Mouse (Mus musculus): Measurements from ENCODE around the gene Gtdc1. TPM values are rescaled to one million over a fixed set of nuclear protein-coding genes. Genes with fewer than 3 reads are reported as not detected.

Gene Gtdc1
- total and polyA plus RNA-seq, 3 experiments, result 1.7 to 47.1 (median 28.7) TPM

- DNase-seq (ENCODE audit: low spot score) (no peak), ATAC-seq (ENCODE audit: extremely low read depth, insufficient number of reproducible peaks, low FRiP score, poor library complexity, severe bottlenecking) (no peak)
- Histone ChIP-seq H3K36me3 (replicated peaks) (no peaks in the 10 kb centered on the region), H3K4me1 (ENCODE audit: insufficient read depth, low read depth, low read length) (no peaks in the 10 kb centered on the region), H3K4me3 (ENCODE audit: low read depth, low read length) (no peak overlapping the region), H3K9me3 (replicated peaks) (no peaks in the 10 kb centered on the region), H3K27me3 (ENCODE audit: insufficient read depth, low read length) (no peaks in the 10 kb centered on the region)
- no peak for TF ChIP-seq CTCF (IDR thresholded peaks at IDR 0.05; ENCODE audit: low read depth, low read length)
These were observed 136.3 kb downstream of the Gtdc1 start for GRCm38 (mm10) chr2:44791134-44791533.

GRCm38 (mm10) chr2:44782746-44783145 is 144.7 kb downstream of the Gtdc1 start:
- TF ChIP-seq GATA1 (IDR thresholded peaks at IDR 0.05; ENCODE audit: borderline replicate concordance, low read length) (no peak), CTCF (IDR thresholded peaks at IDR 0.05; ENCODE audit: low read depth, low read length) (no peak), GATA2 (IDR thresholded peaks at IDR 0.05; ENCODE audit: borderline replicate concordance, low read depth, low read length) (no peak), TAL1 (conservative IDR thresholded peaks at IDR 0.05; ENCODE audit: low read depth, low read length) (no peak), POLR2AphosphoS5 (IDR thresholded peaks at IDR 0.05; ENCODE audit: insufficient replicate concordance, low read depth, low read length) (no peak)
- H3K9me3 ChIP-seq (replicated peaks), result no peaks in the 10 kb centered on the region; the same call in 1 of the 2 replicates
- no peak for DNase-seq (ENCODE audit: low spot score)
- no peak overlapping the region for H3K4me3 ChIP-seq (ENCODE audit: low read depth, low read length)
- no peak for ATAC-seq (ENCODE audit: extremely low read depth, insufficient number of reproducible peaks, low FRiP score, poor library complexity, severe bottlenecking)
- H3K27me3 ChIP-seq (ENCODE audit: insufficient read depth, low read length), result no peaks in the 10 kb centered on the region
- H3K4me1 ChIP-seq (ENCODE audit: insufficient read depth, low read depth, low read length), result no peaks in the 10 kb centered on the region
- H3K36me3 ChIP-seq (replicated peaks), result no peaks in the 10 kb centered on the region

- TF ChIP-seq GATA1 (IDR thresholded peaks at IDR 0.05; ENCODE audit: borderline replicate concordance, low read length), result no peak
- TF ChIP-seq GATA2 (IDR thresholded peaks at IDR 0.05; ENCODE audit: borderline replicate concordance, low read depth, low read length), result no peak
- TF ChIP-seq TAL1 (conservative IDR thresholded peaks at IDR 0.05; ENCODE audit: low read depth, low read length), result no peak
- no peak for TF ChIP-seq POLR2AphosphoS5 (IDR thresholded peaks at IDR 0.05; ENCODE audit: insufficient replicate concordance, low read depth, low read length)
- no peak for TF ChIP-seq CTCF (IDR thresholded peaks at IDR 0.05; ENCODE audit: low read depth, low read length)
- Histone ChIP-seq H3K4me1 (ENCODE audit: insufficient read depth, low read depth, low read length) (no peaks in the 10 kb centered on the region), H3K27me3 (ENCODE audit: insufficient read depth, low read length) (no peaks in the 10 kb centered on the region), H3K36me3 (replicated peaks) (no peaks in the 10 kb centered on the region), H3K9me3 (replicated peaks) (no peaks in the 10 kb centered on the region; the same call in 1 of the 2 replicates), H3K4me3 (ENCODE audit: low read depth, low read length) (no peak overlapping the region)
- ATAC-seq (ENCODE audit: extremely low read depth, insufficient number of reproducible peaks, low FRiP score, poor library complexity, severe bottlenecking) (no peak), DNase-seq (ENCODE audit: low spot score) (no peak)
These were observed 146.5 kb downstream of the Gtdc1 start for GRCm38 (mm10) chr2:44780961-44781360.

GRCm38 (mm10) chr2:44763898-44764297 is 163.6 kb downstream of the Gtdc1 start:
- Histone ChIP-seq H3K27me3 (ENCODE audit: insufficient read depth, low read length) (no peaks in the 10 kb centered on the region), H3K4me3 (ENCODE audit: low read depth, low read length) (no peak overlapping the region), H3K36me3 (replicated peaks) (no peaks in the 10 kb centered on the region), H3K9me3 (replicated peaks) (no peaks in the 10 kb centered on the region), H3K4me1 (ENCODE audit: insufficient read depth, low read depth, low read length) (no peaks in the 10 kb centered on the region)
- no peak for ATAC-seq (ENCODE audit: extremely low read depth, insufficient number of reproducible peaks, low FRiP score, poor library complexity, severe bottlenecking)
- no peak for DNase-seq (ENCODE audit: low spot score)
- TF ChIP-seq TAL1 (conservative IDR thresholded peaks at IDR 0.05; ENCODE audit: low read depth, low read length) (no peak), CTCF (IDR thresholded peaks at IDR 0.05; ENCODE audit: low read depth, low read length) (no peak), GATA2 (IDR thresholded peaks at IDR 0.05; ENCODE audit: borderline replicate concordance, low read depth, low read length) (no peak), POLR2AphosphoS5 (IDR thresholded peaks at IDR 0.05; ENCODE audit: insufficient replicate concordance, low read depth, low read length) (no peak), GATA1 (IDR thresholded peaks at IDR 0.05; ENCODE audit: borderline replicate concordance, low read length) (no peak)

GRCm38 (mm10) chr2:44736618-44737017 is 190.8 kb downstream of the Gtdc1 start:
- no peak for TF ChIP-seq GATA1 (IDR thresholded peaks at IDR 0.05; ENCODE audit: borderline replicate concordance, low read length)
- no peak for TF ChIP-seq CTCF (IDR thresholded peaks at IDR 0.05; ENCODE audit: low read depth, low read length)
- DNase-seq (ENCODE audit: low spot score) (no peak), ATAC-seq (ENCODE audit: extremely low read depth, insufficient number of reproducible peaks, low FRiP score, poor library complexity, severe bottlenecking) (no peak)

GRCm38 (mm10) chr2:44721461-44721860 is 206.0 kb downstream of the Gtdc1 start:
- H3K4me1 ChIP-seq (ENCODE audit: insufficient read depth, low read depth, low read length), result no peaks in the 10 kb centered on the region
- no peaks in the 10 kb centered on the region for H3K9me3 ChIP-seq (replicated peaks)
- TF ChIP-seq GATA2 (IDR thresholded peaks at IDR 0.05; ENCODE audit: borderline replicate concordance, low read depth, low read length) (no peak), CTCF (IDR thresholded peaks at IDR 0.05; ENCODE audit: low read depth, low read length) (no peak), TAL1 (conservative IDR thresholded peaks at IDR 0.05; ENCODE audit: low read depth, low read length) (no peak), GATA1 (IDR thresholded peaks at IDR 0.05; ENCODE audit: borderline replicate concordance, low read length) (no peak), POLR2AphosphoS5 (IDR thresholded peaks at IDR 0.05; ENCODE audit: insufficient replicate concordance, low read depth, low read length) (no peak)
- DNase-seq (ENCODE audit: low spot score), result no peak
- H3K4me3 ChIP-seq (ENCODE audit: low read depth, low read length), result no peak overlapping the region
- H3K36me3 ChIP-seq (replicated peaks), result no peaks in the 10 kb centered on the region
- ATAC-seq (ENCODE audit: extremely low read depth, insufficient number of reproducible peaks, low FRiP score, poor library complexity, severe bottlenecking), result no peak
- no peaks in the 10 kb centered on the region for H3K27me3 ChIP-seq (ENCODE audit: insufficient read depth, low read length)

More at GRCm38 (mm10) chr2:44736618-44737017, 190.8 kb downstream of the Gtdc1 start:
- Histone ChIP-seq H3K4me1 (ENCODE audit: insufficient read depth, low read depth, low read length) (no peaks in the 10 kb centered on the region), H3K27me3 (ENCODE audit: insufficient read depth, low read length) (no peaks in the 10 kb centered on the region), H3K9me3 (replicated peaks) (no peaks in the 10 kb centered on the region), H3K36me3 (replicated peaks) (no peaks in the 10 kb centered on the region), H3K4me3 (ENCODE audit: low read depth, low read length) (no peak overlapping the region)

Data from G1E (cell line).